Mouse (Mus musculus): ENCODE data around the gene Gm49387. TPM values are rescaled to one million over a fixed set of nuclear protein-coding genes. Genes with fewer than 3 reads are reported as not detected.

Gene Gm49387
- polyA plus RNA-seq, 1 experiment from 2014 or later, result not detected

- 95% methylated on average over 4 of the region's 4 CpGs for WGBS
- ATAC-seq (ENCODE audit: low FRiP score), result no peak
Measured at GRCm38 (mm10) chr14:31597446-31597845, 43.2 kb downstream of the Gm49387 start.

GRCm38 (mm10) chr14:31596408-31596807 is 44.3 kb downstream of the Gm49387 start:
- no peak overlapping the region for H3K4me3 ChIP-seq (ENCODE audit: low read depth, low read length)
- ATAC-seq (ENCODE audit: low FRiP score) (no peak), DNase-seq (ENCODE audit: low spot score, missing footprints) (no peak)
- H3K4me2 ChIP-seq, result no peak overlapping the region
- H3K9ac ChIP-seq (ENCODE audit: low read length), result no peak overlapping the region
- H3K4me1 ChIP-seq (ENCODE audit: control insufficient read depth, insufficient read depth, low read length), result no peaks in the 10 kb centered on the region
- no peak overlapping the region for H3K27ac ChIP-seq (ENCODE audit: low read depth, low read length)
- WGBS, result 87% methylated on average over 7 of the region's 7 CpGs
- H3K27me3 ChIP-seq (ENCODE audit: control insufficient read depth, insufficient read depth, low read length), result no peaks in the 10 kb centered on the region
- H3K36me3 ChIP-seq (ENCODE audit: control insufficient read depth, insufficient read depth, low read length), result no peaks in the 10 kb centered on the region
- H3K9me3 ChIP-seq (ENCODE audit: control insufficient read depth, low read length), result no peaks in the 10 kb centered on the region

More at GRCm38 (mm10) chr14:31597446-31597845, 43.2 kb downstream of the Gm49387 start:
- no peak for DNase-seq (ENCODE audit: low spot score, missing footprints)
- no peaks in the 10 kb centered on the region for H3K4me1 ChIP-seq (ENCODE audit: control insufficient read depth, insufficient read depth, low read length)
- H3K27me3 ChIP-seq (ENCODE audit: control insufficient read depth, insufficient read depth, low read length), result no peaks in the 10 kb centered on the region
- no peaks in the 10 kb centered on the region for H3K9me3 ChIP-seq (ENCODE audit: control insufficient read depth, low read length)
- H3K4me3 ChIP-seq (ENCODE audit: low read depth, low read length), result no peak overlapping the region
- no peak overlapping the region for H3K9ac ChIP-seq (ENCODE audit: low read length)
- H3K27ac ChIP-seq (ENCODE audit: low read depth, low read length), result no peak overlapping the region
- no peaks in the 10 kb centered on the region for H3K36me3 ChIP-seq (ENCODE audit: control insufficient read depth, insufficient read depth, low read length)
- H3K4me2 ChIP-seq, result no peak overlapping the region

- Histone ChIP-seq H3K9me3 (ENCODE audit: control insufficient read depth, low read length) (no peaks in the 10 kb centered on the region), H3K4me3 (ENCODE audit: low read depth, low read length) (no peak overlapping the region), H3K4me1 (ENCODE audit: control insufficient read depth, insufficient read depth, low read length) (no peaks in the 10 kb centered on the region), H3K4me2 (no peak overlapping the region), H3K36me3 (ENCODE audit: control insufficient read depth, insufficient read depth, low read length) (no peaks in the 10 kb centered on the region), H3K9ac (ENCODE audit: low read length) (no peak overlapping the region), H3K27ac (ENCODE audit: low read depth, low read length) (no peak overlapping the region), H3K27me3 (ENCODE audit: control insufficient read depth, insufficient read depth, low read length) (no peaks in the 10 kb centered on the region)
- 84% methylated on average over 3 of the region's 3 CpGs for WGBS
- ATAC-seq (ENCODE audit: low FRiP score), result no peak
- DNase-seq (ENCODE audit: low spot score, missing footprints), result no peak
Measured at GRCm38 (mm10) chr14:31594693-31595092, 46.0 kb downstream of the Gm49387 start.

- Histone ChIP-seq H3K27me3 (ENCODE audit: control insufficient read depth, insufficient read depth, low read length) (no peaks in the 10 kb centered on the region), H3K9ac (ENCODE audit: low read length) (no peak overlapping the region), H3K4me1 (ENCODE audit: control insufficient read depth, insufficient read depth, low read length) (no peaks in the 10 kb centered on the region), H3K27ac (ENCODE audit: low read depth, low read length) (no peak overlapping the region), H3K9me3 (ENCODE audit: control insufficient read depth, low read length) (no peaks in the 10 kb centered on the region), H3K4me2 (no peak overlapping the region), H3K36me3 (ENCODE audit: control insufficient read depth, insufficient read depth, low read length) (no peaks in the 10 kb centered on the region), H3K4me3 (ENCODE audit: low read depth, low read length) (no peak overlapping the region)
- no peak for ATAC-seq (ENCODE audit: low FRiP score)
- DNase-seq (ENCODE audit: low spot score, missing footprints), result no peak
- WGBS, result 92% methylated on average over 2 of the region's 2 CpGs
Measured at GRCm38 (mm10) chr14:31593036-31593435, 47.6 kb downstream of the Gm49387 start.

- no peak within 1 kb of the TSS for H3K27ac ChIP-seq (ENCODE audit: low read depth, low read length)
- H3K36me3 ChIP-seq (ENCODE audit: control insufficient read depth, insufficient read depth, low read length), result no peaks in the 10 kb centered on the region
- no peaks in the 10 kb centered on the region for H3K27me3 ChIP-seq (ENCODE audit: control insufficient read depth, insufficient read depth, low read length)
- H3K4me2 ChIP-seq, result no peak within 1 kb of the TSS
- H3K9me3 ChIP-seq (ENCODE audit: control insufficient read depth, low read length), result no peaks in the 10 kb centered on the region
- H3K4me1 ChIP-seq (ENCODE audit: control insufficient read depth, insufficient read depth, low read length), result no peaks in the 10 kb centered on the region
- 92% methylated on average over 3 of the region's 3 CpGs for WGBS
- H3K4me3 ChIP-seq (ENCODE audit: low read depth, low read length), result no peak within 1 kb of the TSS
- no peak within 1 kb of the TSS for H3K9ac ChIP-seq (ENCODE audit: low read length)
- DNase-seq (ENCODE audit: low spot score, missing footprints) (no peak), ATAC-seq (ENCODE audit: low FRiP score) (no peak)
Measured at GRCm38 (mm10) chr14:31591243-31591642, 49.4 kb downstream of the Gm49387 start, which contains the start of gene Colq. TSS of gene Colq (minus strand) at chr14:31591343.

- ATAC-seq (ENCODE audit: low FRiP score) (no peak), DNase-seq (ENCODE audit: low spot score, missing footprints) (no peak)
- H3K4me2 ChIP-seq, result no peak overlapping the region
- no peak overlapping the region for H3K27ac ChIP-seq (ENCODE audit: low read depth, low read length)
- H3K9ac ChIP-seq (ENCODE audit: low read length), result no peak overlapping the region
- no peaks in the 10 kb centered on the region for H3K36me3 ChIP-seq (ENCODE audit: control insufficient read depth, insufficient read depth, low read length)
- no peaks in the 10 kb centered on the region for H3K4me1 ChIP-seq (ENCODE audit: control insufficient read depth, insufficient read depth, low read length)
- H3K27me3 ChIP-seq (ENCODE audit: control insufficient read depth, insufficient read depth, low read length), result no peaks in the 10 kb centered on the region
- no peaks in the 10 kb centered on the region for H3K9me3 ChIP-seq (ENCODE audit: control insufficient read depth, low read length)
- no peak overlapping the region for H3K4me3 ChIP-seq (ENCODE audit: low read depth, low read length)
- WGBS, result 84% methylated on average over 8 of the region's 8 CpGs
Measured at GRCm38 (mm10) chr14:31586451-31586850, 54.2 kb downstream of the Gm49387 start.

GRCm38 (mm10) chr14:31583082-31583481 is 57.6 kb downstream of the Gm49387 start:
- Histone ChIP-seq H3K4me1 (ENCODE audit: control insufficient read depth, insufficient read depth, low read length) (no peaks in the 10 kb centered on the region), H3K4me2 (no peak overlapping the region)
- no peak for ATAC-seq (ENCODE audit: low FRiP score)

GRCm38 (mm10) chr14:31577966-31578735 is 62.5 kb downstream of the Gm49387 start:
- DNase-seq (ENCODE audit: low spot score, missing footprints) (no peak), ATAC-seq (ENCODE audit: low FRiP score) (no peak)
- Histone ChIP-seq H3K27ac (ENCODE audit: low read depth, low read length) (no peak overlapping the region), H3K36me3 (ENCODE audit: control insufficient read depth, insufficient read depth, low read length) (no peaks in the 10 kb centered on the region), H3K4me1 (ENCODE audit: control insufficient read depth, insufficient read depth, low read length) (no peaks in the 10 kb centered on the region), H3K9me3 (ENCODE audit: control insufficient read depth, low read length) (no peaks in the 10 kb centered on the region), H3K27me3 (ENCODE audit: control insufficient read depth, insufficient read depth, low read length) (no peaks in the 10 kb centered on the region), H3K9ac (ENCODE audit: low read length) (no peak overlapping the region), H3K4me3 (ENCODE audit: low read depth, low read length) (no peak overlapping the region), H3K4me2 (no peak overlapping the region)
- WGBS, result 78% methylated on average over 9 of the region's 9 CpGs

More at GRCm38 (mm10) chr14:31583082-31583481, 57.6 kb downstream of the Gm49387 start:
- H3K27ac ChIP-seq (ENCODE audit: low read depth, low read length), result no peak overlapping the region
- no peak overlapping the region for H3K4me3 ChIP-seq (ENCODE audit: low read depth, low read length)
- DNase-seq (ENCODE audit: low spot score, missing footprints), result no peak
- 90% methylated on average over 8 of the region's 9 CpGs for WGBS
- H3K9ac ChIP-seq (ENCODE audit: low read length), result no peak overlapping the region
- H3K27me3 ChIP-seq (ENCODE audit: control insufficient read depth, insufficient read depth, low read length), result no peaks in the 10 kb centered on the region
- H3K9me3 ChIP-seq (ENCODE audit: control insufficient read depth, low read length), result no peaks in the 10 kb centered on the region
- no peaks in the 10 kb centered on the region for H3K36me3 ChIP-seq (ENCODE audit: control insufficient read depth, insufficient read depth, low read length)

- WGBS, result 64% methylated on average over 10 of the region's 10 CpGs
- Histone ChIP-seq H3K4me2 (no peak overlapping the region), H3K9ac (ENCODE audit: low read length) (no peak overlapping the region), H3K27me3 (ENCODE audit: control insufficient read depth, insufficient read depth, low read length) (no peaks in the 10 kb centered on the region), H3K4me1 (ENCODE audit: control insufficient read depth, insufficient read depth, low read length) (no peaks in the 10 kb centered on the region), H3K9me3 (ENCODE audit: control insufficient read depth, low read length) (no peaks in the 10 kb centered on the region), H3K36me3 (ENCODE audit: control insufficient read depth, insufficient read depth, low read length) (no peaks in the 10 kb centered on the region), H3K4me3 (ENCODE audit: low read depth, low read length) (no peak overlapping the region), H3K27ac (ENCODE audit: low read depth, low read length) (no peak overlapping the region)
- DNase-seq (ENCODE audit: low spot score, missing footprints), result no peak
- no peak for ATAC-seq (ENCODE audit: low FRiP score)
Measured at GRCm38 (mm10) chr14:31576846-31577697, 63.6 kb downstream of the Gm49387 start.
